Mouse (Mus musculus): ENCODE data around the gene Usp16. TPM values are rescaled to one million over a fixed set of nuclear protein-coding genes. Genes with fewer than 3 reads are reported as not detected.

Usp16 gene
- 64.9 and 69.2 TPM in 2 replicates for polyA plus RNA-seq (2012; rRNA removed)

DNA sequence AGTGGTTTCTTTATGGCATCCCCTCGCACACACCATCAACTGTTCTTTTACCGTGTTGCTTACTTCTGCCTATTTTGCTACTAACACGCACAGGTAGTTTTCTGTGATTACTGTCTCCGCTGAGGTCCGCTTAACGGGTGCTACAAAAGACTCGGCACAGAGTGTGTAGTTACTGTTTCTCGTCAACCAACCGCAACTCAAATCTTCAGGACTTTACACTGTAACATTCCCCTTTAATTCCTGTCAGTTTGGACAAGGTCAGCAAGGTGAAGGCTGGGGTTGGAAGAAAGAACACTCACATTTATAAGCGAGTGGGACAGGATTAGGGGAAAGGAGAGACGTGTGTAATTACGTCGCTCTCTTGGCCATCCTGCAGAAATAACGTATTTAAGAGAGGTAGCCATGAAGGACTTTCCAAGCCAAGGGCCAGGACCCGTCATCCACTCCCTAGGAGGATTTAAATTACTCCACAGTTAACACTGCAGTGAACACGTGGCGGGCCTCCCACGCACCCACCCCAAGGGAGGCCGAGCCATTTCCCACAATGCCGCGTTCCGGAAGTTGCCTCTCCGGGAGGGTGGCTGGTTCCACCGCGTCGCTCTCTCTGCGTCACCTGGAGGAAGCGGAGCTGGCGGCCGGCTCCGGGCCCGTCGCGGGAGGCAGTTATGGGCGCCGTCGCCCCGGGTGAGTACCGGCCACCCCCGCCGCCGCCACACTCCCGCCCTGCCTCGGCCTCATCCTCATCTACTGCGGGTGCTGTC is at the start of gene Usp16:
Usp16 (plus strand) TSS at position 285 of the 761 bp plus-strand sequence.
- DNase-seq (ENCODE audit: extremely low spot score in 1 of 2, low spot score in 1 of 2), result peak; percentile 81 to 97

DNA sequence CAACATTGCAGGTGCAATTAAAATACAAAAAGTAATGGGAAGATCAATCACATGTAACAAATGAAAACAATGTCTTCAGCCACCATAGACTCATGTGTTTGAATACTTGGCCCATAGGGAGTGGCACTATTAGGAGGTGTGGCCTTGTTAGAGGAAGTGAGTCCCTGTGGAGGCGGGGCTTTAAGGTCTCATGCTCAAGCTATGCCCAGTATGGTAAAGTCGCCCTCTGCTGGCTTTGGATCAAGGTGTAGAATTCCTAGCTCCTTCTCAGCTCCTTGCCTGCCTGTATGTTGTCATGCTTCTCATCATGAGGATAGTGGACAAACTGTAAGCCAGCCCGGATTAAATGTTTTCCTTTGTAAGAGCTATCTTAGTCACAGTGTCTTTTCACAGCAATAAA is 49.5 kb upstream of the Usp16 start:
- no peak for DNase-seq (ENCODE audit: extremely low spot score in 1 of 2, low spot score in 1 of 2)

GRCm38 (mm10) chr16:87420662-87421061 is 33.8 kb upstream of the Usp16 start:
- DNase-seq (ENCODE audit: extremely low spot score in 1 of 2, low spot score in 1 of 2), result no peak

- DNase-seq (ENCODE audit: extremely low spot score in 1 of 2, low spot score in 1 of 2), result no peak
Observed at GRCm38 (mm10) chr16:87427516-87427915, 27.0 kb upstream of the Usp16 start.

- peak; percentile 98 to 99 for DNase-seq (ENCODE audit: extremely low spot score in 1 of 2, low spot score in 1 of 2)
Observed at GRCm38 (mm10) chr16:87432033-87432814, 22.3 kb upstream of the Usp16 start, which contains the start of gene Ltn1. Gene Ltn1 (minus strand): TSS chr16:87432612.

DNA sequence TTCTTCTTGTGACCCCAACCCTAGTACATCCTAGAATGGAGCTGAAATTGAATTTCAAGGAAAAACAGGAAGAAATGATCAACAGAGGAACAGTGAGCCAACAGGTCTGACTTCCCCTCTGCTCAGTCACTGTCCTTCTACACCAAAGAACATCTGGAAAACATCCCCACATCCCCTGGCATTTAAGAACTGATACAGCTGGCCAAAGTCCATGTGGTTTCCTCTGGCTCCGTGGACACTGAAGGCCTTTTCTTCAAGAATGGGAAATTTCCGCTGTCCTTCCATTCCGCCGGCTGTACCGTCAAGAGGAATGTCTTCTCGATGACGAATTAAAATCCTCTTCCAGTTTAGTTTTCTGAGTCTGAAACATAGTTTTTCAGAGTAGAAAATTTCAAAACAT is 20.2 kb upstream of the Usp16 start:
- DNase-seq (ENCODE audit: extremely low spot score in 1 of 2, low spot score in 1 of 2), result no peak

DNA sequence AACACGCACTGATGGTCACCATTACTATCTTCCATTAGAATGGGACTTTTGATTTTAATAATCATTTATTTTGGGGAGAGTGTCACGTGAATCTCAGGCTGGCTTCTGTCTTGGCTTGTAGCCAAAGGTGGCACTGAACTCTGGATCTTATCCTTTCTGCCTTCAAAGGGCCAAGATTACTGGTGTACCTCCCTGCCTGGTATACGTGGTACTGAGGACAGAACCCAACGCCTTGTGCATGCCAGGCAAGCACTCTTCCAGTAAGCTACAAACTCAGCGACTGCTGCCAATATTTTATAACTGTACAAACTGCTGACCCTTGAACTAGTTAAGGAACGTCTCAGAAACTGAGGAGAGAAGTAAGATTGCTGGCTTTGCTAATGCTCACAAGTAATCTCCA is 19.6 kb upstream of the Usp16 start:
- no peak for DNase-seq (ENCODE audit: extremely low spot score in 1 of 2, low spot score in 1 of 2)

DNA sequence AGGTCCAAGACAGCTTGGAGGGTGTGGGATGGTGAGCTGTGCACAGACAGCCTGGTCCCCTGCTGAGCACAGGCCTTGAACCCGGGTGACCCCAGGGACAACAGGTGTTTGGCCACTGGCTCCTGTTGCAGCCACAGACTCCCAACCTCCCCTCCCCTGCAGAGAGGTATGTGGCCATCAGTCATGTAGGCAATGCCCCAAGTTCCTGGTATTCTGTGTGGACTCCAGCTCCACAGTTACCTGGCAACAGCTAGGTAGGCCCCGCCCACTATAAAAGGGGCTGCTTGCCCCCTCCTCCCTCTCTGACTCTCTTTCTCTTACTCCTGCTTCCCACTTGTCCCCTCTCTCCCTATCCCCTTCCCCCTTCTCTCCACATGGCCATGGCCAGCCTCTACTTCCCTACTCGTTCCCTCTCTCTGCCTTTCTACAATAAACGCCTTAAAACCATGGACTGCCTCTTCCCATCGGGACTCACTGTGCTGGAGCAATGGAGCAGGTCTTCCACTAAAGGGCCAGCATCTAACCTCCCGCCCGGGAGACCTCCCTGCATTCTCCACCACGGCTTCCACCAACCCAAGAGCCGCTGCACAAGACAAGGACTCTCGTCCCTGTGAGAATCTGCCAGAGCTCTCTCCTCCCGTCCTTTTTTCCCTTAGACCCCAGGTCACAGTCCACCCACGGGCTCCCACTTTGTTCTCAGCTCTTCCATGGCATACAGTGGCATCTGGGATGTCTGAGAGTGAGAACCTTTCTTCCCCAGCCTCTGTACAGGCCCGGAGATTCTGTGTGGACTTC is 18.9 kb upstream of the Usp16 start:
- DNase-seq (ENCODE audit: extremely low spot score in 1 of 2, low spot score in 1 of 2), result no peak

DNA sequence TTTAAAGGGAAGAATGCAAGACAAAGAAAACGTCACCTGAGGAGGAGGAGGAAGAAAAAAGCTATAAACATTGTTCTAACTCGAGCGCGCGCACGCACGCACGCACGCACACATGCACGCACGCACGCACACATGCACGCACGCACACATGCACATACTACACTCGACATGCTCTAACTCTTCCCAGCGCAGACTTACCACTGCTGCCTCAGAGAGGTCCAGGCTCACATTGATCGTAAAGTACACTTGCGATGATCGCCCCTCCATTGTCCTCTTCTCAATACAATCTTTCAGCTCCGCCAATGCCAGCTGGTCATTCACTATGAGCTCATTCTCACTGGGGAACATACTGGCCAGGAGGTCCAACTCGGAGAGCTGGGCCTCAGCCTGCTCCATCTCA is 17.4 kb upstream of the Usp16 start:
- DNase-seq (ENCODE audit: extremely low spot score in 1 of 2, low spot score in 1 of 2), result no peak

GRCm38 (mm10) chr16:87438697-87439096 is 15.8 kb upstream of the Usp16 start:
- no peak for DNase-seq (ENCODE audit: extremely low spot score in 1 of 2, low spot score in 1 of 2)

DNA sequence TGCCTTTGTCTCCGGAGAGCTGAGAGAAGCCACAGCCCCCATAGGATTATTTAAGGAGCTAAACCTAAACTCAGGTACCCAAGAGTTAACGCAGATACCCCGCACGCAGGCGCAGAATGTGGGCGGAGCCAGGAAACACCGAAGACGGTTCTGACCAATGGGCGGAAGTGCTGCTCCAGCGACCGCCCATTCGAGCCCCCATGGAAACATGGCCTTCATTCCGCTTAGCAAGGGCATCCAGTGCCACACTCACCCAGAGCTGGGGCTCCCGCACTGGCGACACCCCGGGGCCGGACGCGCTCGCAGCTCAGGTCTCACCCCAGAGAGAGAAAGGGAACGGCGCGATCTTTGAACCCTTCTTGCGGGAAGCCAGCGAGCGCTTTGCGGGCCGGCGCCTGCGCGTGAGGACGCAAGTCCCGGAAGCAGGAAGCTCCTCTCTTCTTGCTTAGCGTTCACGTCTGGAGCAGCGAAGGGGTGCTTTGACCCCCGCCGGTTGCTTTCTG is 14.3 kb upstream of the Usp16 start, which contains the start of gene Rwdd2b:
Rwdd2b (minus strand) TSS at position 390 of the 503 bp plus-strand sequence.
- peak; percentile 82 to 95 for DNase-seq (ENCODE audit: extremely low spot score in 1 of 2, low spot score in 1 of 2)

- no peak for DNase-seq (ENCODE audit: extremely low spot score in 1 of 2, low spot score in 1 of 2)
Observed at GRCm38 (mm10) chr16:87441089-87441488, 13.4 kb upstream of the Usp16 start.

DNA sequence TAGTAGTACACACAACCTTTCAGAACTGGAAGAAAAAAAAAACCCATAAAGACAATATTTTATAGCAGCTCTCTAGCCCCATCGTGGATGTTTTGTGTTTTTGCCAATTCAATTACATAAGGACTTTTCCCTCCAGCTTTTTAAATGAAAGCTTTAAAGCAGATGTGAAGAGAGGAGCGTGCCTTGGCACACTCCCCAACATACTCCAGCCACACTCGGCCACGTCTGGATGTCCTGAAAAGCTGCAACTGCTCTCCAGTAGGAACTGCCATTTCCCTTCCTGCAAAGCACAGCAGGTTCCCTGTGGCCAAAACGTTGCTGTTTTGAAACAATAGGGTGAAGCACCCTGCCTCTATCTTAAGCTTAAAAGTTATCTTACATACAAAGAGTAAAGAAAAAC is 12.2 kb upstream of the Usp16 start:
- DNase-seq (ENCODE audit: extremely low spot score in 1 of 2, low spot score in 1 of 2), result no peak

- no peak for DNase-seq (ENCODE audit: extremely low spot score in 1 of 2, low spot score in 1 of 2)
Observed at GRCm38 (mm10) chr16:87443245-87443644, 11.3 kb upstream of the Usp16 start.

DNA sequence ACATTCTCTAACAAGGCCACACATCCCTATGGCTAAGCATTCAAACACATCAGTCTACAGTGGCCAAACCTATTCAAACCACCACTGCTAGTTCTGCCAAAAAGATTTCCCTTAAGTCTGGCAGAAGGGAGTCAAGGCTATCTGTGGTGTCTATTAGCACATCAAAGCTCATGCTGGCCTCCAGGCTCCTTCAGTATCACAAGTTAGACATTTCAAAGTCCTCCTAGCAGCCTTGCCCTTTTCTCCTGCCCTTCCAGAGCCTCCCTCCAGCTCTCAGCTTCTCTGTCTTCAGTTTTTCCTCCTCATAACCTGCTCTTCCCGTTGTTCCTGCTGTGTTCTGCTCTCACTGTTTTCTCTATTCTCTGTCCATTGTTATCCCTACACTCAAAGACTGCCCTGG is 10.4 kb upstream of the Usp16 start:
- no peak for DNase-seq (ENCODE audit: extremely low spot score in 1 of 2, low spot score in 1 of 2)

DNA sequence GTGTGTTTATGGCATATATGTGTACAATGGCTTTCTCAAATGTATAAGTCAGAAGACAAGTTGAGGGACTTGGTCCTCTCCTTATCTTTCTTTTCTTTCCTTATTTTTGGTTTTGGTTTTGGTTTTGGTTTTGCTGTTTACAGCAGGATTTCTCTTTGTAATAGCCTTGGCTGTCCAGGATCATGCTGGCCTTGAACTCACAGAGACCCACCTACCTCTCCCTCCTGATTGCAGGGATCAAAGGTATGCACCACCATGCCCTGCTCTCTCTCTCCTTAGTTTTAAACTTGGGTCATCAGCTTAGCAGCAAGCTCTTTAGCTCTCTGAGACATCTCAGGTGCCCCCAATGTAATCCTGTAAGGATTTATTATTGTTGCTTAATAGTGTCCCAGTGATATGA is 9.4 kb upstream of the Usp16 start:
- no peak for DNase-seq (ENCODE audit: extremely low spot score in 1 of 2, low spot score in 1 of 2)

GRCm38 (mm10) chr16:87445528-87445927 is 9.0 kb upstream of the Usp16 start:
- DNase-seq (ENCODE audit: extremely low spot score in 1 of 2, low spot score in 1 of 2), result no peak

GRCm38 (mm10) chr16:87453226-87453625 is 1.3 kb upstream of the Usp16 start:
- DNase-seq (ENCODE audit: extremely low spot score in 1 of 2, low spot score in 1 of 2), result no peak

DNA sequence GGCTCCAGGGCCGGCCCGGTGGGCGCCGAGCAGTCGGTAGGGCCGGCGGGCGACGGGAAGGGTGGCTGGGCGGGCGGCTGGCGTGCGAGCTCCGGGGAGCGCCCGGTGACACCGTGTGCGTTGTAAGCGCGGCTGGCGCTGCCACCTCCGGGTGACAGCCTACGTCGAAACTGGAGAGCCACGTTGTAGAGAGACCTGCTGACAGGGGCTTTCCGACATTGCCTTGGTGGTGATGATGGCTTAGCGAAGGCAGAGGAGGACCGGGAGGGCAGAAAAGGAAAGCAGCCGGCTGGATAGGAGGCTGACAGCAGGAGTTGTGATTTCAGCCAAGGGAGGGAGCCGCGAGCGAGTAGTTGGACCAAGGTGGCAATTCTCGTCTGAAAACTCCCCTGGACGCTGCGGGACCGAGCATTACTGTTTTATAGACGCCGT is 693 bp downstream of the Usp16 start:
- DNase-seq (ENCODE audit: extremely low spot score in 1 of 2, low spot score in 1 of 2), result peak in 1 of 2 experiments; percentile 42

DNA sequence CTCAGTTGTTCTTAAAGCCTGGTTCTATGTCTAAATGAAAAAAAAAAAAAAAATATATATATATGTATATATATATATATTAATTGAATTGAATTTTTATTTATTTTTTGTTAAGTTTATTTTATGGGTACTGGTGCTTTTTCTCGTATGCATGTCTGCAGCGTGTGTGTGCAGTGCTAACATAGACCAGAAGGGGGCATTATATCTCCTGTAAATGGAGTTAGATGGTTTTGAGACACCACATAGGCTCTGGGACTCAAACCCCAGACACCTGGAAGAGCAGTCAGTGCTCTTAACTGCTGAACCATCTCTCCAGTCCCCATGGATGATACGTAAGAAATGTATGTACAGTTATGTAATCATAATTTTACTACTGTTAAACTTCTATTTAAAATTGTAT is 4.2 kb downstream of the Usp16 start:
- DNase-seq (ENCODE audit: extremely low spot score in 1 of 2, low spot score in 1 of 2), result no peak

- no peak for DNase-seq (ENCODE audit: extremely low spot score in 1 of 2, low spot score in 1 of 2)
Observed at GRCm38 (mm10) chr16:87470579-87470978, 16.1 kb downstream of the Usp16 start.
